Mouse (Mus musculus): ENCODE measurements around the gene Pck2.

Gene Pck2

GRCm38 (mm10) chr14:55567496-55567895 is 27.4 kb downstream of the Pck2 start:
- in situ Hi-C loops (cut with MboI; ENCODE audit: unreplicated experiment in 2 of 2), result no loop called here

- in situ Hi-C loops (cut with MboI; ENCODE audit: unreplicated experiment in 2 of 2), result no loop called here
These were observed 30.5 kb downstream of the Pck2 start for GRCm38 (mm10) chr14:55570588-55570987.

GRCm38 (mm10) chr14:55571760-55572159 is 31.7 kb downstream of the Pck2 start:
- in situ Hi-C loops (cut with MboI; ENCODE audit: unreplicated experiment in 2 of 2), result no loop called here

GRCm38 (mm10) chr14:55575302-55575701 is 35.2 kb downstream of the Pck2 start, which contains the start of gene Fitm1:
Fitm1 (plus strand) TSS chr14:55575617.
- in situ Hi-C loops (cut with MboI; ENCODE audit: unreplicated experiment in 2 of 2), result no loop called here

- in situ Hi-C loops (cut with MboI; ENCODE audit: unreplicated experiment in 2 of 2), result no loop called here
These were observed 35.6 kb downstream of the Pck2 start for GRCm38 (mm10) chr14:55575711-55576110.

- in situ Hi-C loops (cut with MboI; ENCODE audit: unreplicated experiment in 2 of 2), result no loop called here
These were observed 36.3 kb downstream of the Pck2 start for GRCm38 (mm10) chr14:55576376-55576775.

- in situ Hi-C loops (cut with MboI; ENCODE audit: unreplicated experiment in 2 of 2), result no loop called here
These were observed 38.0 kb downstream of the Pck2 start, which contains the start of gene Psme1 for GRCm38 (mm10) chr14:55577871-55578667. Psme1 (plus strand) TSS chr14:55578123.

- in situ Hi-C loops (cut with MboI; ENCODE audit: unreplicated experiment in 2 of 2), result no loop called here
These were observed 38.7 kb downstream of the Pck2 start for GRCm38 (mm10) chr14:55578668-55579269.

GRCm38 (mm10) chr14:55579511-55580496 is 39.7 kb downstream of the Pck2 start:
- in situ Hi-C loops (cut with MboI; ENCODE audit: unreplicated experiment in 2 of 2), result loop anchor here (5.0 to 10.0 kb wide), 2 partner anchors 83 to 85 kb away; partner anchors contain the start of gene Carmil3 (in 1 of the 2)

GRCm38 (mm10) chr14:55580731-55581130 is 40.7 kb downstream of the Pck2 start:
- in situ Hi-C loops (cut with MboI; ENCODE audit: unreplicated experiment in 2 of 2), result loop anchor here (5.0 to 10.0 kb wide), 2 partner anchors 83 to 86 kb away; partner anchors contain the start of gene Carmil3 (in 1 of the 2)

- in situ Hi-C loops (cut with MboI; ENCODE audit: unreplicated experiment in 2 of 2), result loop anchor here (5.0 to 10.0 kb wide), 2 partner anchors 85 to 87 kb away; partner anchors contain the start of gene Carmil3 (in 1 of the 2)
These were observed 42.1 kb downstream of the Pck2 start for GRCm38 (mm10) chr14:55581981-55582681.

- in situ Hi-C loops (cut with MboI; ENCODE audit: unreplicated experiment in 2 of 2), result loop anchor here (5.0 to 10.0 kb wide), 2 partner anchors 87 to 90 kb away; partner anchors contain the start of gene Carmil3 (in 1 of the 2)
These were observed 44.2 kb downstream of the Pck2 start for GRCm38 (mm10) chr14:55584303-55584701.

GRCm38 (mm10) chr14:55584702-55585565 is 44.9 kb downstream of the Pck2 start, which contains the start of gene Emc9:
Emc9 (minus strand) TSS chr14:55585302.
- in situ Hi-C loops (cut with MboI; ENCODE audit: unreplicated experiment in 2 of 2), result loop anchor here (5.0 to 10.0 kb wide), 2 partner anchors 88 to 90 kb away; partner anchors contain the start of gene Carmil3 (in 1 of the 2)

- in situ Hi-C loops (cut with MboI; ENCODE audit: unreplicated experiment in 2 of 2), result loop anchor here in 1 of 2 experiments (10.0 kb wide), 1 partner anchor 91 kb away; the partner anchor contains the start of gene Carmil3
These were observed 45.5 kb downstream of the Pck2 start for GRCm38 (mm10) chr14:55585566-55585960.

- in situ Hi-C loops (cut with MboI; ENCODE audit: unreplicated experiment in 2 of 2), result loop anchor here in 1 of 2 experiments (10.0 kb wide), 1 partner anchor 91 kb away; the partner anchor contains the start of gene Carmil3
These were observed 46.1 kb downstream of the Pck2 start for GRCm38 (mm10) chr14:55586149-55586548.

- in situ Hi-C loops (cut with MboI; ENCODE audit: unreplicated experiment in 2 of 2), result loop anchor here in 1 of 2 experiments (10.0 kb wide), 1 partner anchor 94 kb away; the partner anchor contains the start of gene Carmil3
These were observed 49.2 kb downstream of the Pck2 start for GRCm38 (mm10) chr14:55589271-55589670.

- in situ Hi-C loops (cut with MboI; ENCODE audit: unreplicated experiment in 2 of 2), result loop anchor here in 1 of 2 experiments (10.0 kb wide), 1 partner anchor 95 kb away; the partner anchor contains the start of gene Carmil3
These were observed 49.8 kb downstream of the Pck2 start for GRCm38 (mm10) chr14:55589771-55590448.
